Mouse (Mus musculus): ENCODE results near the gene Otud7b. TPM values are rescaled to one million over a fixed set of nuclear protein-coding genes. Genes with fewer than 3 reads are reported as not detected.
A peak's percentile ranks its signal among the peaks of the same experiment; 100 is the strongest.

Gene Otud7b
- total RNA-seq, 2 experiments from 2014 or later = 30.1 to 33.4 TPM

- Histone ChIP-seq H3K4me3 (no peak overlapping the region), H3K27ac (no peak overlapping the region)
- DNase-seq (ENCODE audit: low spot score in 2 of 2) = no peak
- peak; percentile 60 for TF ChIP-seq CTCF (conservative IDR thresholded peaks at IDR 0.05)
Observed at GRCm38 (mm10) chr3:96069542-96069941, 34.8 kb upstream of the Otud7b start.

GRCm38 (mm10) chr3:96070241-96070640, 34.1 kb upstream of the Otud7b start:
- no peak for TF ChIP-seq CTCF (conservative IDR thresholded peaks at IDR 0.05)
- Histone ChIP-seq H3K27ac (no peak overlapping the region), H3K4me3 (no peak overlapping the region)
- DNase-seq (ENCODE audit: low spot score in 2 of 2) = no peak

- peak in 1 of 2 experiments; percentile 31 for DNase-seq (ENCODE audit: low spot score in 2 of 2)
- no peak for TF ChIP-seq CTCF (conservative IDR thresholded peaks at IDR 0.05)
- no peak overlapping the region; the same call in 1 of the 2 replicates for H3K4me3 ChIP-seq
- H3K27ac ChIP-seq = peak overlapping the region; percentile 58
Observed at GRCm38 (mm10) chr3:96072921-96073486, 31.3 kb upstream of the Otud7b start.

- Histone ChIP-seq H3K27ac (no peak overlapping the region), H3K4me3 (no peak overlapping the region)
- no peak for DNase-seq (ENCODE audit: low spot score in 2 of 2)
- TF ChIP-seq CTCF (conservative IDR thresholded peaks at IDR 0.05) = no peak
Observed at GRCm38 (mm10) chr3:96078066-96078465, 26.3 kb upstream of the Otud7b start.

- no peak for TF ChIP-seq CTCF (conservative IDR thresholded peaks at IDR 0.05)
- H3K27ac ChIP-seq = no peak overlapping the region
- no peak overlapping the region for H3K4me3 ChIP-seq
- DNase-seq (ENCODE audit: low spot score in 2 of 2) = no peak
Observed at GRCm38 (mm10) chr3:96078711-96079110, 25.6 kb upstream of the Otud7b start.

- no peak for DNase-seq (ENCODE audit: low spot score in 2 of 2)
- TF ChIP-seq CTCF (conservative IDR thresholded peaks at IDR 0.05) = peak; percentile 75
Observed at GRCm38 (mm10) chr3:96081006-96081405, 23.3 kb upstream of the Otud7b start.

GRCm38 (mm10) chr3:96081650-96082049, 22.7 kb upstream of the Otud7b start:
- no peak for TF ChIP-seq CTCF (conservative IDR thresholded peaks at IDR 0.05)
- no peak for DNase-seq (ENCODE audit: low spot score in 2 of 2)
- Histone ChIP-seq H3K27ac (no peak overlapping the region), H3K4me3 (no peak overlapping the region)

More at GRCm38 (mm10) chr3:96081006-96081405, 23.3 kb upstream of the Otud7b start:
- no peak overlapping the region for H3K27ac ChIP-seq
- no peak overlapping the region for H3K4me3 ChIP-seq

GRCm38 (mm10) chr3:96082100-96082499, 22.2 kb upstream of the Otud7b start:
- Histone ChIP-seq H3K27ac (no peak overlapping the region), H3K4me3 (no peak overlapping the region)
- DNase-seq (ENCODE audit: low spot score in 2 of 2) = no peak
- no peak for TF ChIP-seq CTCF (conservative IDR thresholded peaks at IDR 0.05)

GRCm38 (mm10) chr3:96082714-96083508, 21.4 kb upstream of the Otud7b start:
- DNase-seq (ENCODE audit: low spot score in 2 of 2) = no peak
- no peak overlapping the region for H3K4me3 ChIP-seq
- no peak overlapping the region for H3K27ac ChIP-seq
- no peak for TF ChIP-seq CTCF (conservative IDR thresholded peaks at IDR 0.05)

GRCm38 (mm10) chr3:96084146-96084755, 20.1 kb upstream of the Otud7b start:
- Histone ChIP-seq H3K27ac (no peak overlapping the region), H3K4me3 (no peak overlapping the region)
- DNase-seq (ENCODE audit: low spot score in 2 of 2) = no peak
- TF ChIP-seq CTCF (conservative IDR thresholded peaks at IDR 0.05) = no peak

GRCm38 (mm10) chr3:96087219-96087618, 17.1 kb upstream of the Otud7b start:
- no peak for TF ChIP-seq CTCF (conservative IDR thresholded peaks at IDR 0.05)
- Histone ChIP-seq H3K27ac (no peak overlapping the region), H3K4me3 (no peak overlapping the region)
- no peak for DNase-seq (ENCODE audit: low spot score in 2 of 2)

- no peak for DNase-seq (ENCODE audit: low spot score in 2 of 2)
- TF ChIP-seq CTCF (conservative IDR thresholded peaks at IDR 0.05) = no peak
- Histone ChIP-seq H3K27ac (no peak overlapping the region), H3K4me3 (no peak overlapping the region)
Observed at GRCm38 (mm10) chr3:96087801-96088200, 16.5 kb upstream of the Otud7b start.

GRCm38 (mm10) chr3:96089882-96090489, 14.3 kb upstream of the Otud7b start:
- TF ChIP-seq CTCF (conservative IDR thresholded peaks at IDR 0.05) = peak; percentile 59

More at GRCm38 (mm10) chr3:96089882-96090489, 14.3 kb upstream of the Otud7b start:
- Histone ChIP-seq H3K4me3 (no peak overlapping the region), H3K27ac (no peak overlapping the region)
- DNase-seq (ENCODE audit: low spot score in 2 of 2) = no peak

Measured in layer of hippocampus, adult 2 months (tissue).